Mouse (Mus musculus) neural tube, embryonic 14.5 days (tissue): ENCODE measurements around the gene Shisa3. TPM values are rescaled to one million over a fixed set of nuclear protein-coding genes. Genes with fewer than 3 reads are reported as not detected.

Experiments
- ATAC-seq: fragments of 200-750 bp; cut with Nextera tagmentation; 2 replicates; pipeline ENCODE4 v1.8.0; 2017; ENCODE audit warnings: low read depth, mild to moderate bottlenecking, moderate TSS enrichment, moderate library complexity
- H3K27ac ChIP-seq: fragments of 300-500 bp; sonication (generic); 2 replicates; pipeline ENCODE4 v1.5.1; 2014; ENCODE audit warnings: low read depth, mild to moderate bottlenecking, control low read depth, low read length, moderate library complexity, mixed read lengths
- H3K27me3 ChIP-seq: fragments of 300-500 bp; sonication (generic); 2 replicates; pipeline ENCODE4 v1.6.1; 2014; ENCODE audit warnings: low read length; ENCODE audit not compliant: control insufficient read depth, insufficient read depth
- H3K36me3 ChIP-seq: fragments of 300-500 bp; sonication (generic); 2 replicates; pipeline ENCODE4 v1.6.1; 2014; ENCODE audit warnings: low read length, mixed read lengths; ENCODE audit not compliant: control insufficient read depth, insufficient read depth
- H3K4me1 ChIP-seq: fragments of 300-500 bp; sonication (generic); 2 replicates; pipeline ENCODE4 v1.6.1; 2014; ENCODE audit warnings: low read length; ENCODE audit not compliant: control insufficient read depth, insufficient read depth
- H3K4me2 ChIP-seq: fragments of 300-500 bp; sonication (generic); 2 replicates; pipeline ENCODE4 v1.6.1; 2014; ENCODE audit warnings: mild to moderate bottlenecking, low read depth, low read length, control low read depth
- H3K4me3 ChIP-seq: fragments of 300-500 bp; sonication (generic); 2 replicates; pipeline ENCODE4 v1.5.1; 2014; ENCODE audit warnings: low read depth, low read length, control low read depth, mixed read lengths
- H3K9ac ChIP-seq: fragments of 300-500 bp; sonication (generic); replicated peaks from 2 replicates; pipeline ENCODE4 v1.6.1; 2014; ENCODE audit warnings: low read depth, mild to moderate bottlenecking, control low read depth, low read length, mixed read lengths
- H3K9me3 ChIP-seq: fragments of 300-500 bp; sonication (generic); 2 replicates; pipeline ENCODE4 v1.6.1; 2016; ENCODE audit warnings: low read length; ENCODE audit not compliant: control insufficient read depth
- WGBS: fragments of 180-500 bp; shearing (Covaris S2); extraction: QIAGEN DNeasy Blood & Tissue Kit; methylation state at CpG from one replicate; pipeline ENCODE4 v1.1.7; 2014; 5-methylcytosine and 5-hydroxymethylcytosine counted together
- polyA plus RNA-seq: library from polyadenylated mRNA; unstranded; fragments of >200 nt; fragmentation: Nextera tagmentation; extraction: Ambion mirVana; gene quantifications from 2 replicates; pipeline ENCODE4 v1.2.1, GENCODE M21; 2014

The Shisa3 gene
- polyA plus RNA-seq, 1 experiment from 2014 or later, result 2.4 TPM

DNA sequence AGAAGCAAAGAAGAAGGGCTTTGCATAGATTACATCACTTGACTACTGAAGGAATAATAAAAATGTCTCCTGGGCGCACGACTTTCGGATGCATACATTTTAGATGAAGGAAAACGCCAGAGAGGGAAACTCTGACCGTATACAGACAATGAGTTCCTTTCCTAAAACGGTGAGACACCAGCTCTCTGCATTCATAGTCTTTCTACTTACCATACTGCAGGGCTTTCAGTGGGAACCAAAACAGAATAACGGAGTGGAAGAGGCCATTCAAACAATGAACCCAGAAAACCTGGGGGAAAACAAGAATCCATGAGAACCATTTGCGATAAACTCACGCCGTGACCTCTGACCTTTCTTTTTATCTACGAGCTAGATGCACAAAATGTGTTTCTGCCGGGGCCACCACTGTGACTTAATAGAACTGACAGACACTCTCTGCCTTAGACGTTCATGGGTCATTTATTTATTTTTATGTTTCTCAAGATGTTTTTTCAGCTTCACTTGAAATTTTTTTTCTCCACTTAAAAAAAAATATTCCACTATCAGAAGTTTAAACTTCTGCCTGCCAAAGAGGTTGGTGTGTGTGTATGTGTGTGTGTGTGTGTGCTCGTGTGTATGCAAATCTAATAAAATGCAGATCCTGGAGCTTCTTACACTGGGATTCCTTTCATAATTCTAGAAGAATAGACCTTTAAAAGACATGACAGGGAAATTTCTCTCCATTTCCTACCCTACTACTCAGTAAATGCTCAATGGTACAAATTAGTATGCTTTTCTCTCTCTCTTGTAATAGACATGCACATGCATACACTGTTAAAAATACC is 48.2 kb downstream of the Shisa3 start:
- no peak for ATAC-seq
- WGBS, result 23% methylated on average over 14 of the region's 14 CpGs
- no peak overlapping the region for H3K27ac ChIP-seq
- H3K9me3 ChIP-seq, result no peaks in the 10 kb centered on the region; the same call in 1 of the 2 replicates
- H3K4me1 ChIP-seq, result no peaks in the 10 kb centered on the region; the same call in 1 of the 2 replicates
- no peak overlapping the region for H3K4me3 ChIP-seq
- H3K4me2 ChIP-seq, result no peak overlapping the region
- H3K27me3 ChIP-seq, result no peaks in the 10 kb centered on the region
- no peak overlapping the region for H3K9ac ChIP-seq
- no peaks in the 10 kb centered on the region; the same call in 1 of the 2 replicates for H3K36me3 ChIP-seq

DNA sequence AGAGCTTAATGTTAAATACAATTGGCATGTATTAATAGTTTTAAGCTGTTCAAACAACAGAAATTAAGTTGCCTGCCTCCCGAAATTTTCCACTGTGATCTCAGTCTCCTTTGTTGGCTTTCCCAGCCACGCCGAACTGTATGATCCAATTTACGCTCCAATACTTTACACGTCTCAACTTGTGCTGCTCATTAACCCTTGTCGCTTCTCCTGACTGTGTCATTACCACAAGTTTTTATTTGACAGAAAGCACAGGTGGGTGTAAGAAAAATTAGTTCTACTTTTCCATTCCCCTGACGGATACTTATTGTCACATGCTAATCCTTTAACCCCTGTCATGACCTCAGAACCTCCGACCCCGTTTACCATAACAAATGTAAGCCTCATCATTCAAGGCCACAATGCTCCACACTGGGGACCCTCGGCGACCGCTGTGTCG is 49.2 kb downstream of the Shisa3 start:
- ATAC-seq, result 0 out of 2 replicates have a peak, but pooled peaks have one; percentile 16
- no peaks in the 10 kb centered on the region; the same call in 1 of the 2 replicates for H3K36me3 ChIP-seq
- H3K27me3 ChIP-seq, result no peaks in the 10 kb centered on the region
- no peak overlapping the region for H3K4me2 ChIP-seq
- no peaks in the 10 kb centered on the region; the same call in 1 of the 2 replicates for H3K4me1 ChIP-seq
- WGBS, result 12% methylated on average over 13 of the region's 13 CpGs
- no peak overlapping the region for H3K4me3 ChIP-seq
- H3K9me3 ChIP-seq, result no peaks in the 10 kb centered on the region; the same call in 1 of the 2 replicates
- no peak overlapping the region for H3K27ac ChIP-seq
- no peak overlapping the region for H3K9ac ChIP-seq

DNA sequence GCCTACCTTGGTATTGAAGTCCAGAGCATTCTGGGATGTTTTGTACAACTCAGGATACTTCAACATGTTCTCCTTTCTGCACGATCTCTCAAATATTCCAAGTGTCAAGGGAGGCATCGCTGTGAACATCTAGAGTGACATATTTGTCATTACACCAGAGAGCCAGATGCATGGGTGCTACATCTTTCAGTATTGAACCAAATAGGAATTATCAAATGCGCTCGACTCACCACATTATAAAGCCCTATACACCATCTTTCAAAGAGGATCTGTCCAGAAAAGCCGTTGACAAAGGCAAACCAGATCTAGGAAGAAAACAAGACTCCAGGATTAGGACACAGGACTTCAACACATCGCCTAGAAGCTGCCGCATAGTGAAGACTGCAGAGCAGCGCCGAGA is 52.2 kb downstream of the Shisa3 start:
- H3K4me2 ChIP-seq, result no peak overlapping the region
- no peak overlapping the region for H3K9ac ChIP-seq
- 95% methylated on average over 9 of the region's 9 CpGs for WGBS
- H3K27me3 ChIP-seq, result no peaks in the 10 kb centered on the region
- H3K36me3 ChIP-seq, result no peaks in the 10 kb centered on the region; the same call in 1 of the 2 replicates
- no peaks in the 10 kb centered on the region for H3K9me3 ChIP-seq
- no peak overlapping the region for H3K27ac ChIP-seq
- ATAC-seq, result no peak
- no peaks in the 10 kb centered on the region; the same call in 1 of the 2 replicates for H3K4me1 ChIP-seq
- no peak overlapping the region for H3K4me3 ChIP-seq

DNA sequence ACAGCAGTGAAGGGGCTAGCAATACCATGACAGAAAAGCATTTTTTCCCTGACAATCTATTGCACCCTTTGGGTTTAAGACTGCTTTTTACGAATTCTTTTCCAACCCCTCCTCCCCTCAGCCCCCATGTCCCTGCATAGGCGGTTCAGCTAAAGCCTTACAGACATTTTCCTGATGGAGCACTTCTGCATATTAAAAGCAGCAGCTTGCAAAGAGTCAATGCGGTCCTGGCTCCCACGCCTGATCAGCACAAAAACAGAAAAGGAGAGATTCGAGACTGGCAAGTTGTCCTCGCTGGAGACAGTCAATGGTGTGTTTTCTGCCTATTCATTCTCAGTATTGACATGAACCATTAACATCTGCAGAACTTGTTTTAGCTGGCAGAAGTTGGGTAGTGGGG is 55.0 kb downstream of the Shisa3 start:
- H3K4me1 ChIP-seq, result no peaks in the 10 kb centered on the region
- no peak for ATAC-seq
- peaks cover 7% of the 10 kb centered on the region; the same call in 1 of the 2 replicates for H3K36me3 ChIP-seq
- H3K27ac ChIP-seq, result no peak overlapping the region
- no peak overlapping the region for H3K9ac ChIP-seq
- 46% methylated on average over 6 of the region's 6 CpGs for WGBS
- no peak overlapping the region for H3K4me2 ChIP-seq
- no peak overlapping the region for H3K4me3 ChIP-seq
- no peaks in the 10 kb centered on the region for H3K9me3 ChIP-seq
- no peaks in the 10 kb centered on the region for H3K27me3 ChIP-seq

DNA sequence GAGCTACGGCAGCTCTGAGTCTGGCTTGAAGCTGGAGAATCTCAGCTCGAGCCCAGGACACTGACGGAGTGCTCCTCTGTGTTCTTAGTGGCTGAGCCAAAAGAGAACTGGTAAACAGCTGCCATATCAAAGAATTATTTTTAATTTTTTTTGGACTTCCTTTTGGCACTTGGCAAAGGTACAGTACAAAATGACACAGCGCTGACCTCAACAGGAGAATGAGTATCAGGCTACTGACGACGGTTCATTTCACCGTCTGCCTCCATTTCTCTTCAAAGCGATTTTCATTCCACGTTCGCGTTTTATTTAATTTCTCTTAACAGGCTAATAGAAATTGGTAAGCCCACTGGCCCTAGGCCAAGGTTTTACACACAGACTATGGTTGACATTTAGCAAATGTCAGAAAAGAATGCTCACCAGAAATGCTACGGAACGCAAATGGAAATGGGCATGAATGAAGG is 61.8 kb downstream of the Shisa3 start:
- H3K9me3 ChIP-seq, result no peaks in the 10 kb centered on the region
- 66% methylated on average over 13 of the region's 13 CpGs for WGBS
- no peak overlapping the region for H3K4me3 ChIP-seq
- no peak overlapping the region for H3K27ac ChIP-seq
- H3K27me3 ChIP-seq, result no peaks in the 10 kb centered on the region
- H3K4me2 ChIP-seq, result no peak overlapping the region
- H3K9ac ChIP-seq, result no peak overlapping the region
- peaks cover 3% of the 10 kb centered on the region; the same call in 1 of the 2 replicates for H3K4me1 ChIP-seq
- peaks cover 7% of the 10 kb centered on the region; the same call in 1 of the 2 replicates for H3K36me3 ChIP-seq
- ATAC-seq, result no peak

DNA sequence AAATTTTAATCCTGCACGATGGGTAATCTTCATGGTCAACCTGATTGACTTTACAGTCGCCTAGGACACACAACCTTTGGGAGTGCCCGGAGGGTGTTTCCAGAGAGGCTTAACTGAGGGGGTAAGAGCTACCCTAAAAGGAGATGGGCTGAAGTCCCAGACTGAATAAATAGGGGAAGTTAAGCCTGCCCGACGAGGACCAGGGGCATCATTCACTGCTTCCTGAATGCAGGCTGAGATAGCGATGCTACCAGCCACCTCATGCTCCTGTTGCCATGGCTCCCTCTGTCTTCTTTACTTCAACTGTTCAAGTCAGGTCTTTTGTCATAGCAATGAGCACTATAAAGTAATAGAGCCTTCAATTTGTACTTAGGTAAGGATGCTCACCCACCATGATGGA is 62.5 kb downstream of the Shisa3 start:
- Histone ChIP-seq H3K27me3 (no peaks in the 10 kb centered on the region), H3K27ac (no peak overlapping the region), H3K4me1 (peaks cover 3% of the 10 kb centered on the region; the same call in 1 of the 2 replicates), H3K9me3 (no peaks in the 10 kb centered on the region), H3K4me3 (no peak overlapping the region), H3K4me2 (no peak overlapping the region), H3K9ac (no peak overlapping the region), H3K36me3 (peaks cover 7% of the 10 kb centered on the region; the same call in 1 of the 2 replicates)
- no peak for ATAC-seq
- 56% methylated on average over 6 of the region's 6 CpGs for WGBS

DNA sequence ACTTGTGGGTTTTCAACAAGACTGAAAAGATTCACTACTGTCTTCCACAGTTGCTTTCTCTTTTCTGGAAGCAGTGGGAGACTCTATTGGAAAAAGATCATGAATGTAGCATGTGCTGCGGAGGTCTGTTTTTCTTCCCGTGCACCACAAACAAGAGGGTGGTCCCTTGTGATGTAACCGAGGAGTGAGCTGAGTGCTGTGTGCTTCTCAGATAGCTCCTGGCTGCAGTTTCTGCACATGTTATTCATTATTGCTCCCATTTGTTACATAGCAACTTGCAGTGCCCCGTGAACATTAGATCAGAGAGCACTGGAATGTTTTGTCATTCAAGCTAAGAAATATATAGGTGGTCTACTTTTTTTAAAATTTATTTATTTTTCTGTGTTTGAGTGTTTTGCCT is 65.3 kb downstream of the Shisa3 start:
- Histone ChIP-seq H3K9me3 (no peaks in the 10 kb centered on the region), H3K36me3 (no peaks in the 10 kb centered on the region; the same call in 1 of the 2 replicates), H3K9ac (no peak overlapping the region), H3K4me3 (no peak overlapping the region), H3K4me2 (no peak overlapping the region), H3K4me1 (peaks cover 3% of the 10 kb centered on the region; the same call in 1 of the 2 replicates), H3K27ac (no peak overlapping the region), H3K27me3 (no peaks in the 10 kb centered on the region)
- ATAC-seq, result no peak
- 87% methylated on average over 4 of the region's 4 CpGs for WGBS
